Mouse (Mus musculus): ENCODE measurements at regions not wholly inside any gene's neighbourhood (a gene's known extent, or its start where the extent isn't known, plus 50 kb on each side); places are given as distances from the start of the nearest gene placed in this dataset.
"Not testable (repeated sequence)": the region's sequence is repeated elsewhere in the genome, so short reads cannot be mapped to it uniquely, and the experiment has no call there.

- ATAC-seq (ENCODE audit: insufficient read depth, low FRiP score, low TSS enrichment) (no peak), DNase-seq (ENCODE audit: low spot score) (no peak)
- no peak overlapping the region for H3K27ac ChIP-seq (ENCODE audit: low read depth, low read length)
- WGBS = 23% methylated on average over 2 of the region's 2 CpGs
- no peaks in the 10 kb centered on the region for H3K36me3 ChIP-seq (ENCODE audit: control insufficient read depth, insufficient read depth, low read length)
- H3K4me1 ChIP-seq (ENCODE audit: control insufficient read depth, insufficient read depth, low read length) = no peaks in the 10 kb centered on the region
- no peaks in the 10 kb centered on the region for H3K9me3 ChIP-seq (ENCODE audit: control insufficient read depth, low read length)
- no peaks in the 10 kb centered on the region for H3K27me3 ChIP-seq (ENCODE audit: control insufficient read depth, insufficient read depth, low read length)
- H3K4me3 ChIP-seq (ENCODE audit: low read depth, low read length) = no peak overlapping the region
- H3K4me2 ChIP-seq (ENCODE audit: low read depth) = no peak overlapping the region
- H3K9ac ChIP-seq (ENCODE audit: low read length) = no peak overlapping the region
Measured at GRCm38 (mm10) chr13:6922357-6922721, 273.8 kb upstream of the Pfkp start.

- 59% methylated on average over 6 of the region's 6 CpGs for WGBS
- Histone ChIP-seq H3K27ac (ENCODE audit: low read depth, low read length) (no peak overlapping the region), H3K9ac (ENCODE audit: low read length) (no peak overlapping the region), H3K4me2 (ENCODE audit: low read depth) (no peak overlapping the region), H3K4me3 (ENCODE audit: low read depth, low read length) (no peak overlapping the region), H3K27me3 (ENCODE audit: control insufficient read depth, insufficient read depth, low read length) (no peaks in the 10 kb centered on the region), H3K4me1 (ENCODE audit: control insufficient read depth, insufficient read depth, low read length) (no peaks in the 10 kb centered on the region), H3K36me3 (ENCODE audit: control insufficient read depth, insufficient read depth, low read length) (no peaks in the 10 kb centered on the region), H3K9me3 (ENCODE audit: control insufficient read depth, low read length) (no peaks in the 10 kb centered on the region)
- ATAC-seq (ENCODE audit: insufficient read depth, low FRiP score, low TSS enrichment) (no peak), DNase-seq (ENCODE audit: low spot score) (no peak)
Measured at GRCm38 (mm10) chr13:6921691-6922356, 273.2 kb upstream of the Pfkp start.

GRCm38 (mm10) chr13:6906000-6906399 is 257.4 kb upstream of the Pfkp start:
- H3K4me2 ChIP-seq (ENCODE audit: low read depth) = no peak overlapping the region
- H3K4me1 ChIP-seq (ENCODE audit: control insufficient read depth, insufficient read depth, low read length) = no peaks in the 10 kb centered on the region
- no peak overlapping the region for H3K9ac ChIP-seq (ENCODE audit: low read length)
- no peaks in the 10 kb centered on the region for H3K27me3 ChIP-seq (ENCODE audit: control insufficient read depth, insufficient read depth, low read length)
- H3K9me3 ChIP-seq (ENCODE audit: control insufficient read depth, low read length) = no peaks in the 10 kb centered on the region
- no peak for ATAC-seq (ENCODE audit: insufficient read depth, low FRiP score, low TSS enrichment)
- no peak overlapping the region for H3K4me3 ChIP-seq (ENCODE audit: low read depth, low read length)
- DNase-seq (ENCODE audit: low spot score) = no peak
- H3K27ac ChIP-seq (ENCODE audit: low read depth, low read length) = no peak overlapping the region
- no peaks in the 10 kb centered on the region for H3K36me3 ChIP-seq (ENCODE audit: control insufficient read depth, insufficient read depth, low read length)

- Histone ChIP-seq H3K4me3 (ENCODE audit: low read depth, low read length) (no peak overlapping the region), H3K9ac (ENCODE audit: low read length) (no peak overlapping the region), H3K36me3 (ENCODE audit: control insufficient read depth, insufficient read depth, low read length) (no peaks in the 10 kb centered on the region), H3K9me3 (ENCODE audit: control insufficient read depth, low read length) (no peaks in the 10 kb centered on the region), H3K27ac (ENCODE audit: low read depth, low read length) (no peak overlapping the region), H3K4me2 (ENCODE audit: low read depth) (no peak overlapping the region), H3K27me3 (ENCODE audit: control insufficient read depth, insufficient read depth, low read length) (no peaks in the 10 kb centered on the region), H3K4me1 (ENCODE audit: control insufficient read depth, insufficient read depth, low read length) (no peaks in the 10 kb centered on the region)
- ATAC-seq (ENCODE audit: insufficient read depth, low FRiP score, low TSS enrichment) = no peak
- 43% methylated on average over 2 of the region's 2 CpGs for WGBS
- no peak for DNase-seq (ENCODE audit: low spot score)
Measured at GRCm38 (mm10) chr13:6901682-6902081, 253.1 kb upstream of the Pfkp start.

GRCm38 (mm10) chr13:6897666-6898065 is 249.1 kb upstream of the Pfkp start:
- H3K4me3 ChIP-seq (ENCODE audit: low read depth, low read length) = no peak overlapping the region
- H3K36me3 ChIP-seq (ENCODE audit: control insufficient read depth, insufficient read depth, low read length) = no peaks in the 10 kb centered on the region
- ATAC-seq (ENCODE audit: insufficient read depth, low FRiP score, low TSS enrichment) (peak; percentile 55), DNase-seq (ENCODE audit: low spot score) (no peak)
- H3K4me2 ChIP-seq (ENCODE audit: low read depth) = no peak overlapping the region
- no peak overlapping the region for H3K27ac ChIP-seq (ENCODE audit: low read depth, low read length)
- H3K4me1 ChIP-seq (ENCODE audit: control insufficient read depth, insufficient read depth, low read length) = no peaks in the 10 kb centered on the region
- H3K9me3 ChIP-seq (ENCODE audit: control insufficient read depth, low read length) = no peaks in the 10 kb centered on the region
- 56% methylated on average over 1 of the region's 1 CpGs for WGBS
- H3K27me3 ChIP-seq (ENCODE audit: control insufficient read depth, insufficient read depth, low read length) = no peaks in the 10 kb centered on the region
- H3K9ac ChIP-seq (ENCODE audit: low read length) = no peak overlapping the region

GRCm38 (mm10) chr13:6891458-6892076 is 243.0 kb upstream of the Pfkp start:
- WGBS = 19% methylated on average over 5 of the region's 5 CpGs
- Histone ChIP-seq H3K9me3 (ENCODE audit: control insufficient read depth, low read length) (no peaks in the 10 kb centered on the region), H3K36me3 (ENCODE audit: control insufficient read depth, insufficient read depth, low read length) (no peaks in the 10 kb centered on the region), H3K4me1 (ENCODE audit: control insufficient read depth, insufficient read depth, low read length) (no peaks in the 10 kb centered on the region), H3K4me2 (ENCODE audit: low read depth) (no peak overlapping the region), H3K27ac (ENCODE audit: low read depth, low read length) (no peak overlapping the region), H3K4me3 (ENCODE audit: low read depth, low read length) (no peak overlapping the region), H3K9ac (ENCODE audit: low read length) (no peak overlapping the region), H3K27me3 (ENCODE audit: control insufficient read depth, insufficient read depth, low read length) (no peaks in the 10 kb centered on the region)
- ATAC-seq (ENCODE audit: insufficient read depth, low FRiP score, low TSS enrichment) = no peak
- DNase-seq (ENCODE audit: low spot score) = no peak

- WGBS = 86% methylated on average over 9 of the region's 9 CpGs
- DNase-seq (ENCODE audit: low spot score); H3K9ac ChIP-seq (ENCODE audit: low read length); ATAC-seq (ENCODE audit: insufficient read depth, low FRiP score, low TSS enrichment); H3K4me2 ChIP-seq (ENCODE audit: low read depth); H3K27me3 ChIP-seq (ENCODE audit: control insufficient read depth, insufficient read depth, low read length); H3K9me3 ChIP-seq (ENCODE audit: control insufficient read depth, low read length); H3K36me3 ChIP-seq (ENCODE audit: control insufficient read depth, insufficient read depth, low read length); H3K27ac ChIP-seq (ENCODE audit: low read depth, low read length); H3K4me3 ChIP-seq (ENCODE audit: low read depth, low read length); H3K4me1 ChIP-seq (ENCODE audit: control insufficient read depth, insufficient read depth, low read length): not testable (repeated sequence)
Measured at GRCm38 (mm10) chr13:6889446-6889845, 240.9 kb upstream of the Pfkp start.

- Histone ChIP-seq H3K9me3 (ENCODE audit: control insufficient read depth, low read length) (no peaks in the 10 kb centered on the region), H3K36me3 (ENCODE audit: control insufficient read depth, insufficient read depth, low read length) (no peaks in the 10 kb centered on the region), H3K27me3 (ENCODE audit: control insufficient read depth, insufficient read depth, low read length) (no peaks in the 10 kb centered on the region), H3K4me1 (ENCODE audit: control insufficient read depth, insufficient read depth, low read length) (no peaks in the 10 kb centered on the region), H3K4me3 (ENCODE audit: low read depth, low read length) (no peak overlapping the region), H3K4me2 (ENCODE audit: low read depth) (no peak overlapping the region), H3K9ac (ENCODE audit: low read length) (no peak overlapping the region), H3K27ac (ENCODE audit: low read depth, low read length) (no peak overlapping the region)
- no peak for DNase-seq (ENCODE audit: low spot score)
- ATAC-seq (ENCODE audit: insufficient read depth, low FRiP score, low TSS enrichment) = no peak
- 89% methylated on average over 1 of the region's 1 CpGs for WGBS
Measured at GRCm38 (mm10) chr13:6888381-6888780, 239.8 kb upstream of the Pfkp start.
